Mouse (Mus musculus) megakaryocyte, embryonic 14.5 days (primary cell): ENCODE measurements at regions not wholly inside any gene's neighbourhood (a gene's known extent, or its start where the extent isn't known, plus 50 kb on each side); places are given as distances from the start of the nearest gene placed in this dataset.

Experiments
- FLI1 ChIP-seq: IDR thresholded peaks from 2 replicates; pipeline ENCODE4 v1.6.1; 2012; ENCODE audit warnings: low read length, inconsistent platforms, mixed read lengths
- GATA1 ChIP-seq: IDR thresholded peaks from 3 replicates; pipeline ENCODE4 v1.6.1; 2012; ENCODE audit warnings: mixed read lengths, low read length, inconsistent platforms, borderline replicate concordance

GRCm38 (mm10) chr11:85972385-85972784 is 86.2 kb downstream of the Tbx4 start:
- TF ChIP-seq GATA1 = no peak
- TF ChIP-seq FLI1 = no peak
